Mouse (Mus musculus) G1E (cell line): ENCODE results near the gene Erf.

Experiments
- CTCF ChIP-seq: IDR thresholded peaks from 2 replicates; pipeline ENCODE4 v1.5.1; 2012; ENCODE audit warnings: low read depth, low read length, inconsistent platforms, mixed read lengths
- POLR2AphosphoS5 ChIP-seq: IDR thresholded peaks from 2 replicates; pipeline ENCODE4 v1.6.1; 2012; ENCODE audit warnings: low read depth, low read length, inconsistent platforms; ENCODE audit not compliant: insufficient replicate concordance
- TAL1 ChIP-seq: conservative IDR thresholded peaks from 2 replicates; pipeline ENCODE4 v1.6.1; 2012; ENCODE audit warnings: low read depth, low read length, inconsistent platforms, mixed read lengths

GRCm38 (mm10) chr7:25206094-25206830 is 44.3 kb downstream of the Erf start:
- TF ChIP-seq CTCF (no peak), TAL1 (no peak), POLR2AphosphoS5 (no peak)
